8 mouse cellular contexts compared by ENCODE assay signal in the genomic region with DNA sequence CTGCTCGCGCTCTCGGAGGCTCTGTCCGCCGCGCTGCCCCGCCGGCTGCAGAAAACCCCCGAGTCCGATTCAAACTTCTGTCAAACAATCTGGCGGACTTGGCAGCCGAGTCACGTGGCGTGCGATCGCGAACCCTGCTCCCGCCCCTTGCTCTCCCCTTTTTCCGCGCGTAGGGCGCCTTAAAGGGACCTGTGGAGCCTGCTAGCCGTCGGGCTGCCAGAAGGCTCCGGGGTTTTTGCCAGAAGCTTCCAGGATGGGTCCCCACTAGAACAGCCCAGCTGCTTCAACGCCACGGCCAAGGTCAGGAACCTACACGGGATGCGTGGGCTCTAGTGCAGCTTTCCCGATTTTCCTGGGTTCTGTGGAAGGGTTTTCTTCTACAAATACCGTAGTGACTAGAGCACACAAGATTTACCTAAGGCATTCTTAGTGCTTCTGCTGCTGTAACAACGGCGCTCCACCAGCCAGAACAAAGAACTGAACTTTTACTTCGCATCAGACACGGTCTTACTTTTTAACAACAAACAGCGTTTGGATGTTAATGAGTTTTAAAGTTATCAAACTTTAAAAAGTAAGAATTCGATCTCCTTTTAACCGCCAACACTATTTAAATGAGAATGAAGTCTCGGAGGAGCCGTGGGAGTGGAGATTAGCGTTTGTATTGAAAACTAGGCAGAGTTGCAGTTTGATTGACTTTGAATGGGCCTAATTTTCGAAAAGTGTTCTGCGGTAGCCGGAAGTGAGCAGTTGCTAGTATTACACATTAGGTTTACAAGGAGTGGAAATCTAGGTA. TPM values are rescaled to one million over a fixed set of nuclear protein-coding genes. Genes with fewer than 3 reads are reported as not detected.
DNase-seq lines count a peak whose midpoint lies in the region; ATAC-seq lines count a peak whose summit lies in the region.

A gene (minus strand): TSS at position 91 of the 793 bp plus-strand sequence.

- ATAC-seq in heart, embryonic 11.5 days (replicated peaks; ENCODE audit: insufficient number of reproducible peaks, low FRiP score, low TSS enrichment) = no peak

- H3K36me3 ChIP-seq in heart, embryonic 11.5 days (ENCODE audit: control insufficient read depth, insufficient read depth, low read length) = no peaks in the 10 kb centered on the region
- H3K36me3 ChIP-seq in splenic B cell, adult 2 months (ENCODE audit: control insufficient read depth, insufficient read depth, low read length, poor library complexity, severe bottlenecking) = no peaks in the 10 kb centered on the region

- no peak within 1 kb of the TSS for H3K27ac ChIP-seq in heart, embryonic 11.5 days (ENCODE audit: low read depth, low read length)

- intact Hi-C loops in left cerebral cortex, postnatal 4 days (cut with DNase I) = no loop called here

- peak within 1 kb of the TSS; percentile 65 for H3K9ac ChIP-seq in heart, embryonic 11.5 days (ENCODE audit: low read depth, low read length)

- H3K9me3 ChIP-seq in heart, embryonic 11.5 days (replicated peaks; ENCODE audit: control insufficient read depth, low read length) = no peaks in the 10 kb centered on the region

- peak; percentile 67 for DNase-seq in left cerebral cortex, postnatal 4 days
- no peak for DNase-seq in left cerebral cortex, adult 9 months (ENCODE audit: low spot score in 2 of 2)
- peak; percentile 67 for DNase-seq in embryo, embryonic 10 days (ENCODE audit: low spot score)
- peak; percentile 88 for DNase-seq in kidney, adult 9 months
- peak; percentile 42 for DNase-seq in lung, postnatal 36 days
- DNase-seq in splenic B cell, adult 2 months (ENCODE audit: low read depth, low spot score) = peak; percentile 44
- no peak for DNase-seq in layer of hippocampus, adult 9-10 months (ENCODE audit: low spot score)

- peak within 1 kb of the TSS; percentile 85 for H3K4me2 ChIP-seq in heart, embryonic 11.5 days

- peak within 1 kb of the TSS; percentile 53 for H3K4me3 ChIP-seq in heart, embryonic 11.5 days (ENCODE audit: low read depth, low read length)

- 6% methylated on average over 40 of the region's 44 CpGs for WGBS in heart, embryonic 11.5 days (ENCODE audit: insufficient replicate concordance)

- H3K27me3 ChIP-seq in heart, embryonic 11.5 days (ENCODE audit: control insufficient read depth, insufficient read depth, low read length) = peaks cover 42% of the 10 kb centered on the region
- H3K27me3 ChIP-seq in splenic B cell, adult 2 months (ENCODE audit: control insufficient read depth, insufficient read depth, low read length, poor library complexity, severe bottlenecking) = no peaks in the 10 kb centered on the region

- 0 out of 2 replicates have a peak, but pooled peaks cover 4% of the 10 kb centered on the region for H3K4me1 ChIP-seq in heart, embryonic 11.5 days (ENCODE audit: control insufficient read depth, insufficient read depth, low read length)

RNA-seq across cellular contexts. Expression of the gene that starts here (rescaled TPM):
- 1 to 10 TPM in 1 of 2 experiments, under 1 TPM in 1; 0.98 to 1.4 TPM for total RNA-seq in left cerebral cortex, postnatal 4 days (2021)
- 1.0 and 1.1 TPM in 2 replicates for polyA plus RNA-seq in heart, embryonic 11.5 days (2014; fragmentation: Nextera tagmentation; extraction: Ambion mirVana)

Comparison
In these comparisons a context has a peak if more than half of its experiments do, and no peak if none do; other contexts are left out.
1. DNase-seq: peak in left cerebral cortex, postnatal 4 days (single experiment), embryo, embryonic 10 days (single experiment), kidney, adult 9 months (single experiment), lung, postnatal 36 days (single experiment) and splenic B cell, adult 2 months (single experiment); none in left cerebral cortex, adult 9 months (0 of 2) and layer of hippocampus, adult 9-10 months (single experiment).